Mouse (Mus musculus): ENCODE data around the gene Ripor2. TPM values are rescaled to one million over a fixed set of nuclear protein-coding genes. Genes with fewer than 3 reads are reported as not detected.
A peak's percentile ranks its signal among the peaks of the same experiment; 100 is the strongest.

Ripor2 gene
- total and polyA plus RNA-seq, 2 experiments from 2014 or later = 21.3 to 53.2 TPM

- WGBS = 21% methylated on average over 10 of the region's 14 CpGs
- H3K36me3 ChIP-seq (ENCODE audit: insufficient read depth) = no peaks in the 10 kb centered on the region
- H3K9ac ChIP-seq = no peak overlapping the region
- H3K9me3 ChIP-seq (ENCODE audit: low read length) = no peaks in the 10 kb centered on the region
- TF ChIP-seq CTCF (IDR thresholded peaks at IDR 0.05; ENCODE audit: low read depth) = no peak
- H3K4me2 ChIP-seq (ENCODE audit: low read depth) = no peak overlapping the region
- no peak overlapping the region for H3K4me3 ChIP-seq (ENCODE audit: low read depth, low read length)
- DNase-seq (peak; percentile 52), ATAC-seq (peak; percentile 87)
- H3K27ac ChIP-seq (ENCODE audit: low read depth, low read length) = peak overlapping the region; percentile 59; the same call in 1 of the 2 replicates
- H3K4me1 ChIP-seq (ENCODE audit: insufficient read depth) = no peaks in the 10 kb centered on the region
- no peaks in the 10 kb centered on the region for H3K27me3 ChIP-seq (ENCODE audit: insufficient read depth, low read length)
These were observed 30.7 kb upstream of the Ripor2 start for GRCm38 (mm10) chr13:24551100-24551931.

GRCm38 (mm10) chr13:24552039-24552438, 29.9 kb upstream of the Ripor2 start:
- Histone ChIP-seq H3K36me3 (ENCODE audit: insufficient read depth) (no peaks in the 10 kb centered on the region), H3K9ac (no peak overlapping the region), H3K27me3 (ENCODE audit: insufficient read depth, low read length) (no peaks in the 10 kb centered on the region), H3K9me3 (ENCODE audit: low read length) (no peaks in the 10 kb centered on the region), H3K4me3 (ENCODE audit: low read depth, low read length) (no peak overlapping the region), H3K4me2 (ENCODE audit: low read depth) (no peak overlapping the region), H3K4me1 (ENCODE audit: insufficient read depth) (no peaks in the 10 kb centered on the region), H3K27ac (ENCODE audit: low read depth, low read length) (peak overlapping the region; percentile 59; the same call in 1 of the 2 replicates)
- ATAC-seq (no peak), DNase-seq (no peak)
- 58% methylated on average over 4 of the region's 4 CpGs for WGBS
- no peak for TF ChIP-seq CTCF (IDR thresholded peaks at IDR 0.05; ENCODE audit: low read depth)

DNA sequence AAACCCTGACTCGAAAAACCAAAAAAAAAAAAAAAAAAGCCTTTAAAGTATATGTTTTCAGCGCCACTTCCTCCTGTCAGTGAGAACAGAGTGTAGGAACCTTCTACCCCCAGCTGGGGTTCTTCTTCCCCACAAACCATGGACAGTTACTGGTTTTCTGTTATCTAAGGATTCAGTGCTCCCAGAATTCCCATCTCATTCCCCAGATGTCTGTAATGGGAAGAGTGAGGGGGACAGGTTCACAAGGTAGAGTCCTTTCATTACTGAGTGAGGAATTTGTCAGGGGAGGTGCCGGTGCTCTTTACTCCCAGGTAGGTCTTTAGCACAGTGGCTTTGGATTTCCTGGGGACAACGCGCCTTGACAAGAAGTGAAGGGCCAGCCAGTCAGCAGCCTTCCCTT, 20.6 kb upstream of the Ripor2 start:
- H3K4me3 ChIP-seq (ENCODE audit: low read depth, low read length) = no peak overlapping the region
- no peak for TF ChIP-seq CTCF (IDR thresholded peaks at IDR 0.05; ENCODE audit: low read depth)

DNA sequence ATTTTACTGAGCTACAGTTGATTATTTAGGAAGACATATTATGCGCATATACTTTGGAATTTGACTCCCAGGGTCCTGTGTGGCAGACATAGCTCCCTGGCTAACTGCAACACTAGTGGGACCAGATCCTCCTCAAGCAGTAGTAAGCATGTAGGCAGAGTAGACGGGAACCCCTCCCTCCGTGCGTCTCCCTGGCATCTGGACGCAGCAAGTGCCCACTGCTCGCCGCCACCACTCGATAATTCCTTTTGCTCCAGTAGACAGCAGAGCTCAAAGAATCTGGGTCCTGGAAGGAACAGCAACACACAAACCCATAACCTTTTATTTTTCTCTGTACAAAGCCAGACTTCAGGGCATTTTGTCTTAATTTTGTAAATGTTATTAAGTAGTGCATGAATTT, 17.3 kb upstream of the Ripor2 start:
- Histone ChIP-seq H3K36me3 (ENCODE audit: insufficient read depth) (no peaks in the 10 kb centered on the region), H3K27me3 (ENCODE audit: insufficient read depth, low read length) (no peaks in the 10 kb centered on the region), H3K27ac (ENCODE audit: low read depth, low read length) (no peak overlapping the region), H3K9ac (no peak overlapping the region), H3K4me3 (ENCODE audit: low read depth, low read length) (no peak overlapping the region), H3K4me1 (ENCODE audit: insufficient read depth) (no peaks in the 10 kb centered on the region), H3K9me3 (ENCODE audit: low read length) (no peaks in the 10 kb centered on the region), H3K4me2 (ENCODE audit: low read depth) (no peak overlapping the region)
- ATAC-seq (no peak), DNase-seq (no peak)
- WGBS = 41% methylated on average over 8 of the region's 8 CpGs
- TF ChIP-seq CTCF (IDR thresholded peaks at IDR 0.05; ENCODE audit: low read depth) = no peak

More for the DNA sequence above, 20.6 kb upstream of the Ripor2 start:
- Histone ChIP-seq H3K4me1 (ENCODE audit: insufficient read depth) (no peaks in the 10 kb centered on the region), H3K9ac (no peak overlapping the region), H3K4me2 (ENCODE audit: low read depth) (no peak overlapping the region), H3K36me3 (ENCODE audit: insufficient read depth) (no peaks in the 10 kb centered on the region), H3K27me3 (ENCODE audit: insufficient read depth, low read length) (no peaks in the 10 kb centered on the region), H3K9me3 (ENCODE audit: low read length) (no peaks in the 10 kb centered on the region), H3K27ac (ENCODE audit: low read depth, low read length) (no peak overlapping the region)
- ATAC-seq (no peak), DNase-seq (no peak)
- WGBS = 96% methylated on average over 5 of the region's 5 CpGs

DNA sequence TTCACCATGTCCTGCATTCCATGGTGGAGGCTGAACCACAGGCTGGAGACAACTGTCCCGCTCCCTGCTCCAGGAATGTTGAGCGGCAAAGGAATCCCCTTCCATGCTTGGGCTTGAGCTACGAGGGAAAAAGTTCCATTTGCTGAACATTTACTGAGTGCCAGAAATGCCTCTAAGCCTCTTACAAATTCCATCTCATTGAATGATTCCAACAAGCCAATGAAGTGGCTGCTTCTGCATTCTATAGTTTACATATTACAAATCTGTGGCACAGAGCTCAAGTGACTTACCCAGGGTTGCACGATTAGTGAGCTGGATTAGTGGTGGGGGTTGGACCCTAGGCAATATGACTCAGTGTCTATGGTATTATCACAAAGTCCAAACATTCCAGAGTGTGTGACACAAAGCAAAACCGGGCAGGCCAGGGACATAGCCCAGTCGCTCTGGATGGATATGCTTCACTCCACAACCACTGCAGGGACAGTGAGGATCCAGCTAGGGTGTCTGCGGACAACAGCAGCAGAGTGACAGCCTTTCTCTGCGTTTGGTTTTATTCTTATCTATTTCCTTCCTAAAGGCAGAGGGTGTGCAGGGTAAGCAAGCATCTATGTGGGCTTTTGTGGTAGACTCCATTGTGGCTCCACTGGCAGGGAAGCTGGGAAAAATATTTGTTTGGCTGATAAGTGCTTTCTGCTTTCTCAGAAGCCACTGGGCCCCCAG, 16.6 kb upstream of the Ripor2 start:
- Histone ChIP-seq H3K4me3 (ENCODE audit: low read depth, low read length) (no peak overlapping the region), H3K4me2 (ENCODE audit: low read depth) (no peak overlapping the region), H3K9me3 (ENCODE audit: low read length) (no peaks in the 10 kb centered on the region), H3K27me3 (ENCODE audit: insufficient read depth, low read length) (no peaks in the 10 kb centered on the region), H3K27ac (ENCODE audit: low read depth, low read length) (no peak overlapping the region), H3K9ac (no peak overlapping the region), H3K36me3 (ENCODE audit: insufficient read depth) (no peaks in the 10 kb centered on the region), H3K4me1 (ENCODE audit: insufficient read depth) (no peaks in the 10 kb centered on the region)
- TF ChIP-seq CTCF (IDR thresholded peaks at IDR 0.05; ENCODE audit: low read depth) = no peak
- WGBS = 33% methylated on average over 8 of the region's 8 CpGs
- ATAC-seq (peak; percentile 29; the same call in 1 of the 2 replicates), DNase-seq (no peak)

GRCm38 (mm10) chr13:24565950-24566320, 16.1 kb upstream of the Ripor2 start:
- ATAC-seq (no peak), DNase-seq (no peak)
- Histone ChIP-seq H3K4me3 (ENCODE audit: low read depth, low read length) (no peak overlapping the region), H3K9ac (no peak overlapping the region), H3K36me3 (ENCODE audit: insufficient read depth) (no peaks in the 10 kb centered on the region), H3K4me1 (ENCODE audit: insufficient read depth) (no peaks in the 10 kb centered on the region), H3K9me3 (ENCODE audit: low read length) (no peaks in the 10 kb centered on the region), H3K27ac (ENCODE audit: low read depth, low read length) (no peak overlapping the region), H3K4me2 (ENCODE audit: low read depth) (no peak overlapping the region), H3K27me3 (ENCODE audit: insufficient read depth, low read length) (no peaks in the 10 kb centered on the region)
- 27% methylated on average over 3 of the region's 3 CpGs for WGBS
- TF ChIP-seq CTCF (IDR thresholded peaks at IDR 0.05; ENCODE audit: low read depth) = no peak

Data from forebrain, postnatal 0 days (tissue).